Mouse (Mus musculus) embryo, embryonic 9.5 days (tissue): ENCODE results near the gene Glb1l.

Source experiments
- DNase-seq: peaks from one replicate; pipeline ENCODE4 v3.0.0-alpha.2; 2017; ENCODE audit errors: extremely low spot score

The Glb1l gene

GRCm38 (mm10) chr1:75192452-75192851 lies 18.2 kb downstream of the Glb1l start:
- no peak for DNase-seq

GRCm38 (mm10) chr1:75191622-75192402 lies 18.8 kb downstream of the Glb1l start, which contains the start of the genes Ankzf1 and Atg9a:
Gene Ankzf1 (plus strand): TSS chr1:75192151.
Gene Atg9a (minus strand): TSS chr1:75192196.
- DNase-seq = peak; percentile 96

GRCm38 (mm10) chr1:75191258-75191621 lies 19.4 kb downstream of the Glb1l start:
- DNase-seq = no peak

- DNase-seq = no peak
Measured at GRCm38 (mm10) chr1:75190577-75190976, 20.0 kb downstream of the Glb1l start.

- no peak for DNase-seq
Measured at GRCm38 (mm10) chr1:75187914-75188483, 22.6 kb downstream of the Glb1l start.

- DNase-seq = no peak
Measured at GRCm38 (mm10) chr1:75187126-75187525, 23.5 kb downstream of the Glb1l start.

- DNase-seq = no peak
Measured at GRCm38 (mm10) chr1:75185495-75185894, 25.1 kb downstream of the Glb1l start.

GRCm38 (mm10) chr1:75182160-75182559 lies 28.5 kb downstream of the Glb1l start:
- no peak for DNase-seq

- no peak for DNase-seq
Measured at GRCm38 (mm10) chr1:75181377-75181870, 29.2 kb downstream of the Glb1l start.

GRCm38 (mm10) chr1:75180741-75181140 lies 29.9 kb downstream of the Glb1l start:
- no peak for DNase-seq

GRCm38 (mm10) chr1:75180105-75180590 lies 30.5 kb downstream of the Glb1l start, which contains the start of gene Abcb6:
Gene Abcb6 (minus strand): TSS chr1:75180392.
- DNase-seq = peak; percentile 89

- DNase-seq = peak; percentile 8
Measured at GRCm38 (mm10) chr1:75179334-75180104, 31.1 kb downstream of the Glb1l start.

- peak; percentile 98 for DNase-seq
Measured at GRCm38 (mm10) chr1:75168472-75169464, 41.8 kb downstream of the Glb1l start, which contains the start of gene Zfand2b. Gene Zfand2b (plus strand): TSS chr1:75168646.

GRCm38 (mm10) chr1:75168093-75168471 lies 42.5 kb downstream of the Glb1l start:
- no peak for DNase-seq

- DNase-seq = no peak
Measured at GRCm38 (mm10) chr1:75160256-75160617, 50.4 kb downstream of the Glb1l start.

- DNase-seq = no peak
Measured at GRCm38 (mm10) chr1:75159540-75160255, 50.9 kb downstream of the Glb1l start.

- no peak for DNase-seq
Measured at GRCm38 (mm10) chr1:75158990-75159389, 51.6 kb downstream of the Glb1l start.

- DNase-seq = no peak
Measured at GRCm38 (mm10) chr1:75155837-75156236, 54.8 kb downstream of the Glb1l start.

GRCm38 (mm10) chr1:75148727-75149126 lies 61.9 kb downstream of the Glb1l start:
- no peak for DNase-seq
